Mouse (Mus musculus) left cerebral cortex, postnatal 10 days (tissue): ENCODE measurements around the gene Fermt3. TPM values are rescaled to one million over a fixed set of nuclear protein-coding genes. Genes with fewer than 3 reads are reported as not detected.
"Not testable (repeated sequence)": the region's sequence is repeated elsewhere in the genome, so short reads cannot be mapped to it uniquely, and the experiment has no call there.

Experiments used
- DNase-seq, 2 experiments: peaks; one replicate each; pipeline ENCODE4 v3.0.0; 2021 to 2022; ENCODE audit warnings: low spot score in 2 of 2, mixed read lengths in 1 of 2; ENCODE audit errors: extremely low spot score in 1 of 2
- intact Hi-C: fragments of 180-260 bp; cut with DNase I; formaldehyde crosslinking; loops from one replicate; pipeline ENCODE4 v1.15.1; 2025
- total RNA-seq, 2 experiments: library from RNA; stranded (reverse); gene quantifications; 2 replicates each; pipeline ENCODE4 v1.2.3; 2021

The Fermt3 gene
- total RNA-seq, 2 experiments from 2014 or later: 3.7 to 5.5 TPM

- intact Hi-C loops: no loop called here
- no peak for DNase-seq
Measured at GRCm38 (mm10) chr19:6995255-6995991, 23.8 kb downstream of the Fermt3 start.

- intact Hi-C loops: no loop called here
- no peak for DNase-seq
Measured at GRCm38 (mm10) chr19:6994489-6994888, 24.8 kb downstream of the Fermt3 start.

GRCm38 (mm10) chr19:6994002-6994401 is 25.3 kb downstream of the Fermt3 start:
- intact Hi-C loops: no loop called here
- no peak for DNase-seq

- no peak for DNase-seq
Measured at GRCm38 (mm10) chr19:6993011-6993770, 26.1 kb downstream of the Fermt3 start.

GRCm38 (mm10) chr19:6992011-6992858 is 27.0 kb downstream of the Fermt3 start, which contains the start of gene Dnajc4:
Gene Dnajc4, minus strand, starts transcription at chr19:6992572.
- DNase-seq: peak; percentile 94 to 99
- intact Hi-C loops: no loop called here

More at GRCm38 (mm10) chr19:6993011-6993770, 26.1 kb downstream of the Fermt3 start:
- intact Hi-C loops: no loop called here

GRCm38 (mm10) chr19:6991166-6991565 is 28.1 kb downstream of the Fermt3 start:
- intact Hi-C loops, DNase-seq: not testable (repeated sequence)

GRCm38 (mm10) chr19:6990712-6991111 is 28.6 kb downstream of the Fermt3 start:
- peak in 1 of 2 experiments; percentile 14 for DNase-seq
- intact Hi-C loops: no loop called here

GRCm38 (mm10) chr19:6989251-6989650 is 30.0 kb downstream of the Fermt3 start:
- DNase-seq: peak in 1 of 2 experiments; percentile 23
- intact Hi-C loops: no loop called here

- DNase-seq: peak in 1 of 2 experiments; percentile 31
- intact Hi-C loops: no loop called here
Measured at GRCm38 (mm10) chr19:6987904-6988285, 31.4 kb downstream of the Fermt3 start.

GRCm38 (mm10) chr19:6987061-6987903 is 32.0 kb downstream of the Fermt3 start, which contains the start of gene Vegfb:
Gene Vegfb, minus strand, starts transcription at chr19:6987651.
- intact Hi-C loops: no loop called here
- DNase-seq: peak in 1 of 2 experiments; percentile 82

GRCm38 (mm10) chr19:6985951-6986708 is 33.1 kb downstream of the Fermt3 start:
- peak in 1 of 2 experiments; percentile 30 for DNase-seq
- intact Hi-C loops: no loop called here

- DNase-seq: peak in 1 of 2 experiments; percentile 40
- intact Hi-C loops: no loop called here
Measured at GRCm38 (mm10) chr19:6985300-6985699, 34.0 kb downstream of the Fermt3 start.

- peak in 1 of 2 experiments; percentile 9 for DNase-seq
- intact Hi-C loops: no loop called here
Measured at GRCm38 (mm10) chr19:6983621-6984020, 35.6 kb downstream of the Fermt3 start.

GRCm38 (mm10) chr19:6981465-6981864 is 37.8 kb downstream of the Fermt3 start:
- intact Hi-C loops: no loop called here
- DNase-seq: no peak

- DNase-seq: peak; percentile 98 to 100
- intact Hi-C loops: no loop called here
Measured at GRCm38 (mm10) chr19:6980381-6981093, 38.7 kb downstream of the Fermt3 start, which contains the start of gene Fkbp2. Gene Fkbp2, minus strand, starts transcription at chr19:6980501.

GRCm38 (mm10) chr19:6979486-6980380 is 39.5 kb downstream of the Fermt3 start:
- intact Hi-C loops: loop anchor here (5.0 kb wide), 1 partner anchor 37 kb away; the partner anchor contains the start of genes Bad and Gpr137

More at GRCm38 (mm10) chr19:6979486-6980380, 39.5 kb downstream of the Fermt3 start:
- DNase-seq: peak; percentile 99 to 100
